Mouse (Mus musculus): ENCODE results near the gene Fam166a.

- TF ChIP-seq CTCF (IDR thresholded peaks at IDR 0.05; ENCODE audit: borderline replicate concordance, extremely low read depth, insufficient read depth, insufficient read length) (no peak), POLR2A (IDR thresholded peaks at IDR 0.05; ENCODE audit: borderline replicate concordance, extremely low read depth, insufficient read depth, insufficient read length, poor library complexity, severe bottlenecking) (no peak)
Measured at GRCm38 (mm10) chr2:25210686-25211085, 7.9 kb upstream of the Fam166a start.

Data from brain, embryonic 14.5 days (tissue).